Mouse (Mus musculus) heart, postnatal 0 days (tissue): ENCODE measurements at regions not wholly inside any gene's neighbourhood (a gene's known extent, or its start where the extent isn't known, plus 50 kb on each side); places are given as distances from the start of the nearest gene placed in this dataset.

Experiments used
- CTCF ChIP-seq: IDR thresholded peaks from 2 replicates; pipeline ENCODE4 v1.5.1; 2016; ENCODE audit warnings: antibody characterized with exemption, control low read depth, low read depth
- EP300 ChIP-seq: IDR thresholded peaks from 2 replicates; pipeline ENCODE4 v1.6.1; 2016; ENCODE audit warnings: antibody characterized with exemption, low read depth

- TF ChIP-seq CTCF: no peak
- no peak for TF ChIP-seq EP300
Observed at GRCm38 (mm10) chr12:56457356-56457755, 79.4 kb downstream of the Nkx2-1 start.
